Mouse (Mus musculus) mouse embryonic stem cell (cell line): ENCODE measurements around the gene Thnsl2.

Source experiments
- in situ Hi-C, 2 experiments: fragments of 300-500 bp; cut with MboI; formaldehyde crosslinking; loops; 1 replicate in 1 of 2; 3 replicates in 1 of 2; pipeline ENCODE4 v1.14.3; 2019 to 2020; ENCODE audit warnings: low sequenced_read_pairs in 2 of 2, low pct_unique_long_range_greater_than_20kb in 1 of 2, mixed read lengths in 1 of 2; ENCODE audit not compliant: unreplicated experiment in 1 of 2

The Thnsl2 gene

GRCm38 (mm10) chr6:71088992-71089391 is 55.2 kb downstream of the Thnsl2 start:
- in situ Hi-C loops = no loop called here

GRCm38 (mm10) chr6:71083441-71083840 is 60.8 kb downstream of the Thnsl2 start:
- in situ Hi-C loops = no loop called here

GRCm38 (mm10) chr6:71082084-71082483 is 62.2 kb downstream of the Thnsl2 start:
- in situ Hi-C loops = no loop called here

- in situ Hi-C loops = no loop called here
Observed at GRCm38 (mm10) chr6:71081230-71081629, 63.0 kb downstream of the Thnsl2 start.
